Mouse (Mus musculus) layer of hippocampus, adult 8-10 months (tissue): ENCODE measurements at regions not wholly inside any gene's neighbourhood (a gene's known extent, or its start where the extent isn't known, plus 50 kb on each side); places are given as distances from the start of the nearest gene placed in this dataset.
A peak's percentile ranks its signal among the peaks of the same experiment; 100 is the strongest.

Experiments used
- DNase-seq, 2 experiments: peaks; one replicate each; pipeline ENCODE4 v3.0.0; 2022; ENCODE audit warnings: low spot score in 2 of 2

- DNase-seq, result no peak
Measured at GRCm38 (mm10) chr8:89455731-89456130, 411.8 kb upstream of the Sall1 start.

- no peak for DNase-seq
Measured at GRCm38 (mm10) chr8:89454197-89454596, 410.2 kb upstream of the Sall1 start.

DNA sequence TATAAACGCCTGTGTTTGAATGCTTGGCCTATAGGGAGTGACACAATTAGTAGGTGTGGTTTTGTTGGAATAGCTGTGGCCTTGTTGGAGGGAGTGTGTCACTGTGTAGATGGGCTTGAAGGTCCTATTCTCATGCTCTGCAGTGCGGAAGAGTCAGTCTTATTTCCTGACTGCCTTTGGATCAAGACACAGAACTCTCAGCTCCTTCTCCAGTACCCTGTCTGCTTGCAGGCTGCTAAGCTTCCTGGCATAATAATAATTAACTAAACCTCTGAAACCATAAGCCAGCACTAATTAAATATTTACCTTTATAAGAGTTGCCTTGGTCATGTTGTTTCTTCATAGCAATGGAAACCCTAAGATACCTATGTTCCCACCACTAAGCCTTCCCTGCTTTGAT, 409.8 kb upstream of the Sall1 start:
- DNase-seq, result no peak

GRCm38 (mm10) chr8:89444466-89444865, 400.5 kb upstream of the Sall1 start:
- no peak for DNase-seq

DNA sequence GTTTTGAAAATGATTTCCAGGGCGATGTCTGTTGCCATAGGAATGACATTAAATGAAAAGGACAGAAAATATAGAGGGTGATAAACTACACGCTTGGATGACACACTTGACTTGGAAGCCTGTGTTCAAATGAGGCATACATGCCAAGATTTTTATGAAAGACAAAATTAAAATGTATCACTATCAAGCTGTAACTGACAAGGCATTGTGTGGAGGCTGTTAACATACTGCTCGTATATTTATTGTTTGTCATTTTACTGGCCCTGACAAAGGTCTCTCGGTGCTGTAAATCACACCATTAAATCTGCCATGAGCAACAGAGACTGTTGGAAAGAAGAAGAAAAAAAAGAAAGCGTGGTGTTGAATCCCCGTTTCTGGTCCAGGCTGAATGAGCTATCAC, 395.3 kb upstream of the Sall1 start:
- no peak for DNase-seq

DNA sequence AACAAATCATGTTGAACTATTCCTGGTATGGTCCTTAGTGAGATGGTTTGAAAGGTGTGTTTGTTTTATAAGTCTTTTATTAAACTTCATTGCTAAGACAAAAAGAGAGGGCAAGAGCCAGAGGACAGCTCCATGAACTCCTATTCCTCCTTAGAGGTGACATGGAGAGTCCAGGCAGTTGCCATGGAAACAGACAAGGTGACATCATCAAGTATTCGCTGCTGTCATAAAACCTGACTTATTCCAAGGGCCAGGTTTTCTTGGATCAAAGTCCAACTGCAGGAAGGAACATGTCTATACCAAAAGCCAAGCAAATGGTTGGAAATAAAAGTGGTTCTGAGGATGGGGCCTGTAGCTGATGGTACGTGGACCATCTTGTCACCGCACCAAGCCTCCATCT, 383.0 kb upstream of the Sall1 start:
- DNase-seq, result no peak

GRCm38 (mm10) chr8:89415287-89415686, 371.3 kb upstream of the Sall1 start:
- DNase-seq, result no peak

- DNase-seq, result no peak
Measured at GRCm38 (mm10) chr8:89412500-89412899, 368.5 kb upstream of the Sall1 start.

- DNase-seq, result no peak
Measured at GRCm38 (mm10) chr8:89412046-89412445, 368.1 kb upstream of the Sall1 start.

DNA sequence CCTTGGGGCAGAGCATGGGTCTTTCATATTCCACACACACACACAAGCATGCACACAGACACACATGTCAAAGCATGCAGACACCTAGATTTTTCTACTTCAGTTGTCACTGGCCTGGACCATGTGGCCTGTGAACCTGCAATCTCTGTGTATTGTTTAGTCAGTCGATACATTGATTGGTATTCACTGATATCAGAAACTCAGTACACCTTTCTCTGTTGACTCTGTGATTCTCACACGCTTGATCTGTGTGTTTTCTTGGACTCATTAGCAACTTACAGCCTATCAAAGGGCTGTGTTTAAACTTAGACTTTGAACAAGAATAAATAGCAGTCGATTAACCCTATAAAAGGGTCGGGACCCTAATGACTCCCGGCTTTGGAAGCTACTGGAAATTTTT, 362.7 kb upstream of the Sall1 start:
- DNase-seq, result no peak

- DNase-seq, result peak in 1 of 2 experiments; percentile 7
Measured at GRCm38 (mm10) chr8:89404287-89404686, 360.3 kb upstream of the Sall1 start.

- peak; percentile 15 to 21 for DNase-seq
Measured at GRCm38 (mm10) chr8:89396673-89397072, 352.7 kb upstream of the Sall1 start.

- DNase-seq, result no peak
Measured at GRCm38 (mm10) chr8:89392749-89393148, 348.8 kb upstream of the Sall1 start.

- DNase-seq, result no peak
Measured at GRCm38 (mm10) chr8:89388761-89389160, 344.8 kb upstream of the Sall1 start.

DNA sequence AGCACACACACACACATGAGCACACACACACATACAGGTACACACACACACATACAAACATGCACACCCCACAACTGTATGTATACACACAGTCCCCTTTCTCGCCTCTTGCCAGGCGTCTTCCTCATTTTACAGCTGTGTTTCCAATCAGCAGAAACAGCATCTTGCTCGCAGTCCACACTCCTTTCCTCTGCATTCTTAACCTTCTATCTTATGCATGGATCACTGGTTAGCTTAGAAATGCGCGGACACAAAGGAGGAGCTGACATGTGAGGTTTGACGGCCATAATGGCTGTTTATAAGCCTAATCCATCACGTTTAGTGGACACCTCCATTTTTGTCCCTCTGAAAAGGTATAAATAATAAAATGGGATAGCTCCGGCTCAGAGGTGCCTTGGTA, 343.3 kb upstream of the Sall1 start:
- DNase-seq, result no peak

DNA sequence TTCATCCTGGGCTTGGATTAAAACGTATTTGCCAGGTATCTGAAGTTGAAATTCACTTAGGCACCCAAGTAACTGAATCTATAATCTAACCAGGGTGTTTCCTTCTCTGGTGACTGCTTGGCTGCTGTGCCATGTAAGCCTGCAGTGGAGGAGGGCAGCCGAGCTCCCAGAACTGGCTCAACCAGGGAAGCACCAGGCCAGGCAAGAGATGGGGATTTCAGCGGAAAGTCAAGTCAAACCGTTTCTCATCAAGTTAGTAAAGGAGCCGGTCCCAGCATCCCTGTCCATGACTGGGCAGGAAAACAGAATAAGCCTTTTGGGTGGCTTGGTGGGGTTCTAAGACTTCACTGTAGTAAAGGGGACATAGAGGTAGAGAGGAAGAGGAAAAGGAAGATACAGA, 341.1 kb upstream of the Sall1 start:
- DNase-seq, result no peak

GRCm38 (mm10) chr8:89383781-89384180, 339.8 kb upstream of the Sall1 start:
- no peak for DNase-seq

GRCm38 (mm10) chr8:89382538-89383380, 338.8 kb upstream of the Sall1 start:
- no peak for DNase-seq

- no peak for DNase-seq
Measured at GRCm38 (mm10) chr8:89380436-89380835, 336.5 kb upstream of the Sall1 start.

- no peak for DNase-seq
Measured at GRCm38 (mm10) chr8:89372761-89373160, 328.8 kb upstream of the Sall1 start.

GRCm38 (mm10) chr8:89371773-89372132, 327.8 kb upstream of the Sall1 start:
- no peak for DNase-seq

- DNase-seq, result no peak
Measured at GRCm38 (mm10) chr8:89370816-89371772, 327.1 kb upstream of the Sall1 start.
